Mouse (Mus musculus): ENCODE measurements at regions not wholly inside any gene's neighbourhood (a gene's known extent, or its start where the extent isn't known, plus 50 kb on each side); places are given as distances from the start of the nearest gene placed in this dataset.

DNA sequence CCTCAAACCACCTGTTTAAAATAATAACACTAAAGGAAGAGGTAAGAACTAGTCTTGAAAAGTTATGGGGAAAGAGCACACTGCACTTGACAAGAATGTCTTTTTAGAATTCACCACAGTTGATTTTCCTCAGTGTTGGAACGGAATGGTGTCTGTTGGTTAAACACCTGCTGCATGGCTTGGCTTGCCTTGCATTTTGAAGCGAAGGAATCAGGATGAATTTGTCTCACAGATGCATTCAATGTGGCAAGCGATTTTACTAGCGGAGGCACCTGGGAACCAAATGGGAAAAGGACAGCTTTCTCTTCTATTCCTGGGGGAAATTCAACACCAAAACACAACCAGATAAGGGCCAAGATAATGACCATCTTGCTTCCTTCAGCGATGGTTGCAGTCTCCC, 52.9 kb upstream of the Tbl1xr1 start:
- TF ChIP-seq CTCF (IDR thresholded peaks at IDR 0.05; ENCODE audit: low read depth) (no peak), EP300 (optimal IDR thresholded peaks at IDR 0.05) (no peak)
